Mouse (Mus musculus) kidney, adult 2 months (tissue): ENCODE results near the gene Ror1. TPM values are rescaled to one million over a fixed set of nuclear protein-coding genes. Genes with fewer than 3 reads are reported as not detected.

Experiments used
- DNase-seq: peaks from one replicate; pipeline ENCODE4 v3.0.0; 2021
- H3K27ac ChIP-seq: fragments of 200-500 bp; 2 replicates; pipeline ENCODE4 v1.5.1; 2012; ENCODE audit warnings: low read depth, low read length, control low read depth, inconsistent platforms; ENCODE audit not compliant: insufficient read depth
- H3K27me3 ChIP-seq: fragments of 200-500 bp; replicated peaks from 2 replicates; pipeline ENCODE4 v1.6.1; 2012; ENCODE audit warnings: mild to moderate bottlenecking, moderate library complexity, low read length, inconsistent platforms; ENCODE audit not compliant: control insufficient read depth, insufficient read depth
- H3K36me3 ChIP-seq: fragments of 200-500 bp; 2 replicates; pipeline ENCODE4 v1.6.1; 2012; ENCODE audit warnings: mild to moderate bottlenecking, moderate library complexity, low read length, inconsistent platforms; ENCODE audit not compliant: control insufficient read depth, insufficient read depth
- H3K4me1 ChIP-seq: fragments of 200-500 bp; 2 replicates; pipeline ENCODE4 v1.6.1; 2011; ENCODE audit warnings: low read length; ENCODE audit not compliant: control insufficient read depth, insufficient read depth
- H3K4me3 ChIP-seq: fragments of 200-500 bp; 2 replicates; pipeline ENCODE4 v1.5.1; 2011; ENCODE audit warnings: mild to moderate bottlenecking, low read depth, low read length, control low read depth; ENCODE audit not compliant: insufficient read depth
- CTCF ChIP-seq: fragments of 200-500 bp; conservative IDR thresholded peaks from 2 replicates; pipeline ENCODE4 v1.5.1; 2011; ENCODE audit warnings: low read depth, mild to moderate bottlenecking, control low read depth, low read length, moderate library complexity, mixed read lengths; ENCODE audit not compliant: insufficient read depth, insufficient read length
- POLR2A ChIP-seq: fragments of 200-500 bp; IDR thresholded peaks from one replicate; pipeline ENCODE4 v1.6.1; 2011; ENCODE audit warnings: low read depth, low read length, control low read depth
- WGBS: fragments of 180-500 bp; shearing (Covaris S2); methylation state at CpG from one replicate; pipeline ENCODE4 v1.1.7; 2018; 5-methylcytosine and 5-hydroxymethylcytosine counted together
- polyA plus RNA-seq: library from polyadenylated mRNA; depleted of rRNA; stranded (reverse); fragments of >200 nt; gene quantifications from 2 replicates; pipeline ENCODE4 v1.2.3, GENCODE M21; 2012

Ror1 gene
- polyA plus RNA-seq, 1 experiment: 2.2 TPM

GRCm38 (mm10) chr4:100357881-100358589 lies 262.4 kb downstream of the Ror1 start:
- H3K27ac ChIP-seq: no peak overlapping the region
- no peaks in the 10 kb centered on the region for H3K27me3 ChIP-seq
- TF ChIP-seq POLR2A (no peak), CTCF (no peak)
- H3K36me3 ChIP-seq: no peaks in the 10 kb centered on the region
- no peak overlapping the region for H3K4me3 ChIP-seq
- 85% methylated on average over 4 of the region's 4 CpGs for WGBS
- no peaks in the 10 kb centered on the region for H3K4me1 ChIP-seq
- no peak for DNase-seq

GRCm38 (mm10) chr4:100363666-100364065 lies 268.1 kb downstream of the Ror1 start:
- TF ChIP-seq POLR2A (no peak), CTCF (no peak)
- WGBS: 82% methylated on average over 7 of the region's 7 CpGs
- no peak for DNase-seq
- no peaks in the 10 kb centered on the region for H3K36me3 ChIP-seq
- no peak overlapping the region for H3K4me3 ChIP-seq
- H3K4me1 ChIP-seq: no peaks in the 10 kb centered on the region
- no peaks in the 10 kb centered on the region for H3K27me3 ChIP-seq
- H3K27ac ChIP-seq: no peak overlapping the region

GRCm38 (mm10) chr4:100368691-100369090 lies 273.1 kb downstream of the Ror1 start:
- Histone ChIP-seq H3K4me3 (no peak overlapping the region), H3K4me1 (no peaks in the 10 kb centered on the region), H3K27ac (no peak overlapping the region), H3K27me3 (no peaks in the 10 kb centered on the region), H3K36me3 (no peaks in the 10 kb centered on the region)
- no peak for TF ChIP-seq POLR2A
- TF ChIP-seq CTCF: no peak
- 98% methylated on average over 2 of the region's 2 CpGs for WGBS
- peak; percentile 14 for DNase-seq

GRCm38 (mm10) chr4:100369541-100370174 lies 274.1 kb downstream of the Ror1 start:
- H3K27ac ChIP-seq: no peak overlapping the region

GRCm38 (mm10) chr4:100372806-100373205 lies 277.2 kb downstream of the Ror1 start:
- H3K36me3 ChIP-seq: no peaks in the 10 kb centered on the region
- no peak overlapping the region for H3K4me3 ChIP-seq
- peaks cover 11% of the 10 kb centered on the region for H3K4me1 ChIP-seq
- no peak overlapping the region for H3K27ac ChIP-seq
- WGBS: 86% methylated on average over 11 of the region's 11 CpGs
- DNase-seq: no peak
- no peaks in the 10 kb centered on the region for H3K27me3 ChIP-seq
- no peak for TF ChIP-seq POLR2A
- no peak for TF ChIP-seq CTCF

More at GRCm38 (mm10) chr4:100369541-100370174, 274.1 kb downstream of the Ror1 start:
- H3K27me3 ChIP-seq: no peaks in the 10 kb centered on the region
- no peaks in the 10 kb centered on the region for H3K4me1 ChIP-seq
- DNase-seq: no peak
- 83% methylated on average over 7 of the region's 7 CpGs for WGBS
- TF ChIP-seq CTCF (no peak), POLR2A (no peak)
- H3K4me3 ChIP-seq: no peak overlapping the region
- H3K36me3 ChIP-seq: no peaks in the 10 kb centered on the region

GRCm38 (mm10) chr4:100373780-100374179 lies 278.2 kb downstream of the Ror1 start:
- 83% methylated on average over 4 of the region's 4 CpGs for WGBS
- Histone ChIP-seq H3K4me1 (peaks cover 11% of the 10 kb centered on the region), H3K27me3 (no peaks in the 10 kb centered on the region), H3K36me3 (no peaks in the 10 kb centered on the region), H3K4me3 (no peak overlapping the region), H3K27ac (no peak overlapping the region)
- no peak for DNase-seq
- TF ChIP-seq POLR2A (no peak), CTCF (no peak)

- WGBS: 77% methylated on average over 5 of the region's 5 CpGs
- DNase-seq: peak; percentile 8
- TF ChIP-seq CTCF: no peak
- TF ChIP-seq POLR2A: no peak
- no peak overlapping the region for H3K27ac ChIP-seq
- H3K4me3 ChIP-seq: no peak overlapping the region
- H3K4me1 ChIP-seq: peaks cover 11% of the 10 kb centered on the region
- no peaks in the 10 kb centered on the region for H3K36me3 ChIP-seq
- H3K27me3 ChIP-seq: no peaks in the 10 kb centered on the region
These were observed 279.7 kb downstream of the Ror1 start for GRCm38 (mm10) chr4:100375286-100375685.
